Mouse (Mus musculus) G1E (cell line): ENCODE results near the gene Trim28. TPM values are rescaled to one million over a fixed set of nuclear protein-coding genes. Genes with fewer than 3 reads are reported as not detected.

Experiments used
- ATAC-seq: 2 replicates; pipeline ENCODE4 v1.8.0; 2016; ENCODE audit warnings: mild to moderate bottlenecking; ENCODE audit not compliant: insufficient number of reproducible peaks, poor library complexity, low FRiP score, severe bottlenecking; ENCODE audit errors: extremely low read depth
- DNase-seq: peaks from one replicate; pipeline ENCODE4 v3.0.0; 2012; ENCODE audit warnings: low spot score
- H3K27me3 ChIP-seq: 2 replicates; pipeline ENCODE4 v1.6.1; 2012; ENCODE audit warnings: mild to moderate bottlenecking, low read length, inconsistent platforms; ENCODE audit not compliant: insufficient read depth
- H3K36me3 ChIP-seq: replicated peaks from 2 replicates; pipeline ENCODE3; 2012; ENCODE audit warnings: mild to moderate bottlenecking, inconsistent platforms
- H3K4me1 ChIP-seq: 2 replicates; pipeline ENCODE4 v1.6.1; 2012; ENCODE audit warnings: low read depth, low read length, inconsistent platforms, mixed read lengths; ENCODE audit not compliant: insufficient read depth
- H3K4me3 ChIP-seq: 2 replicates; pipeline ENCODE4 v1.5.1; 2012; ENCODE audit warnings: low read depth, mild to moderate bottlenecking, inconsistent platforms, low read length, moderate library complexity, mixed read lengths
- H3K9me3 ChIP-seq: replicated peaks from 2 replicates; pipeline ENCODE4 v1.6.1; 2012; ENCODE audit warnings: inconsistent platforms
- CTCF ChIP-seq: IDR thresholded peaks from 2 replicates; pipeline ENCODE4 v1.5.1; 2012; ENCODE audit warnings: low read depth, low read length, inconsistent platforms, mixed read lengths
- GATA1 ChIP-seq: IDR thresholded peaks from 2 replicates; pipeline ENCODE4 v1.6.1; 2012; ENCODE audit warnings: borderline replicate concordance, low read length, inconsistent platforms, mixed read lengths
- GATA2 ChIP-seq: IDR thresholded peaks from 2 replicates; pipeline ENCODE4 v1.6.1; 2012; ENCODE audit warnings: low read depth, low read length, inconsistent platforms, borderline replicate concordance
- POLR2AphosphoS5 ChIP-seq: IDR thresholded peaks from 2 replicates; pipeline ENCODE4 v1.6.1; 2012; ENCODE audit warnings: low read depth, low read length, inconsistent platforms; ENCODE audit not compliant: insufficient replicate concordance
- TAL1 ChIP-seq: conservative IDR thresholded peaks from 2 replicates; pipeline ENCODE4 v1.6.1; 2012; ENCODE audit warnings: low read depth, low read length, inconsistent platforms, mixed read lengths
- polyA plus RNA-seq: library from polyadenylated mRNA; stranded (reverse); fragments of >175 nt; gene quantifications from 2 replicates; pipeline ENCODE4 v1.2.3, GENCODE M21; 2012
- total RNA-seq, 2 experiments: library from RNA; stranded (forward) in 1 of 2; stranded (reverse) in 1 of 2; fragments of 200-1000 nt in 1 of 2; fragments of >200 nt in 1 of 2; fragmentation: Nextera tagmentation in 1 of 2; gene quantifications; 2 replicates each; pipeline ENCODE4 v1.2.3; 2014 to 2017

Gene Trim28
- total and polyA plus RNA-seq, 3 experiments = 221 to 506 (median 324) TPM

- ATAC-seq = no peak
- no peaks in the 10 kb centered on the region for H3K27me3 ChIP-seq
- no peak overlapping the region for H3K4me3 ChIP-seq
- TF ChIP-seq GATA2 (no peak), GATA1 (no peak), POLR2AphosphoS5 (no peak), CTCF (no peak), TAL1 (no peak)
- no peak for DNase-seq
- no peaks in the 10 kb centered on the region for H3K9me3 ChIP-seq
- peaks cover 27% of the 10 kb centered on the region for H3K4me1 ChIP-seq
- peaks cover 35% of the 10 kb centered on the region for H3K36me3 ChIP-seq
These were observed 18.6 kb upstream of the Trim28 start for GRCm38 (mm10) chr7:12980291-12980690.

GRCm38 (mm10) chr7:12985724-12986123, 13.2 kb upstream of the Trim28 start:
- H3K4me3 ChIP-seq = no peak overlapping the region
- H3K27me3 ChIP-seq = 0 out of 2 replicates have a peak, but pooled peaks cover under 1% of the 10 kb centered on the region
- ATAC-seq (no peak), DNase-seq (no peak)
- H3K4me1 ChIP-seq = peaks cover 9% of the 10 kb centered on the region
- H3K9me3 ChIP-seq = no peaks in the 10 kb centered on the region
- TF ChIP-seq POLR2AphosphoS5 = no peak
- TF ChIP-seq GATA1 = no peak
- no peak for TF ChIP-seq TAL1
- TF ChIP-seq CTCF = no peak
- no peak for TF ChIP-seq GATA2
- H3K36me3 ChIP-seq = peaks cover 18% of the 10 kb centered on the region

GRCm38 (mm10) chr7:12986906-12987305, 12.0 kb upstream of the Trim28 start:
- no peak overlapping the region for H3K4me3 ChIP-seq
- H3K36me3 ChIP-seq = peaks cover 13% of the 10 kb centered on the region
- no peaks in the 10 kb centered on the region for H3K9me3 ChIP-seq
- TF ChIP-seq TAL1 = no peak
- TF ChIP-seq GATA2 = no peak
- no peak for TF ChIP-seq GATA1
- no peak for TF ChIP-seq CTCF
- TF ChIP-seq POLR2AphosphoS5 = no peak
- H3K27me3 ChIP-seq = peaks cover 6% of the 10 kb centered on the region
- no peak for DNase-seq
- peaks cover 9% of the 10 kb centered on the region for H3K4me1 ChIP-seq
- no peak for ATAC-seq

GRCm38 (mm10) chr7:12987409-12988189, 11.3 kb upstream of the Trim28 start:
- peaks cover 9% of the 10 kb centered on the region for H3K4me1 ChIP-seq
- H3K9me3 ChIP-seq = no peaks in the 10 kb centered on the region
- ATAC-seq (no peak), DNase-seq (no peak)
- TF ChIP-seq GATA1 (no peak), GATA2 (no peak), POLR2AphosphoS5 (no peak), TAL1 (no peak), CTCF (no peak)
- H3K36me3 ChIP-seq = peaks cover 6% of the 10 kb centered on the region
- H3K27me3 ChIP-seq = peaks cover 6% of the 10 kb centered on the region
- no peak overlapping the region for H3K4me3 ChIP-seq

- peaks cover 8% of the 10 kb centered on the region for H3K4me1 ChIP-seq
- DNase-seq (no peak), ATAC-seq (no peak)
These were observed 6.7 kb upstream of the Trim28 start for GRCm38 (mm10) chr7:12992222-12992621.

GRCm38 (mm10) chr7:12993148-12993547, 5.8 kb upstream of the Trim28 start:
- ATAC-seq (no peak), DNase-seq (no peak)
- Histone ChIP-seq H3K27me3 (peaks cover 25% of the 10 kb centered on the region), H3K36me3 (no peaks in the 10 kb centered on the region), H3K4me3 (no peak overlapping the region), H3K9me3 (no peaks in the 10 kb centered on the region), H3K4me1 (no peaks in the 10 kb centered on the region)
- no peak for TF ChIP-seq TAL1
- TF ChIP-seq GATA1 = no peak

More at GRCm38 (mm10) chr7:12992222-12992621, 6.7 kb upstream of the Trim28 start:
- Histone ChIP-seq H3K36me3 (no peaks in the 10 kb centered on the region), H3K9me3 (no peaks in the 10 kb centered on the region), H3K27me3 (peaks cover 18% of the 10 kb centered on the region), H3K4me3 (no peak overlapping the region)
- no peak for TF ChIP-seq TAL1
- peak; percentile 31; the same call in 1 of the 2 replicates for TF ChIP-seq CTCF

GRCm38 (mm10) chr7:12995862-12996261, 3.1 kb upstream of the Trim28 start:
- no peak for DNase-seq
- H3K4me3 ChIP-seq = no peak overlapping the region
- ATAC-seq = no peak
- peaks cover 22% of the 10 kb centered on the region for H3K27me3 ChIP-seq
- no peaks in the 10 kb centered on the region for H3K9me3 ChIP-seq
- TF ChIP-seq CTCF = no peak
- no peak for TF ChIP-seq GATA2
- TF ChIP-seq POLR2AphosphoS5 = no peak
- H3K36me3 ChIP-seq = no peaks in the 10 kb centered on the region
- no peaks in the 10 kb centered on the region for H3K4me1 ChIP-seq
